Mouse (Mus musculus) kidney, embryonic 15.5 days (tissue): ENCODE data around the gene Mms22l. TPM values are rescaled to one million over a fixed set of nuclear protein-coding genes. Genes with fewer than 3 reads are reported as not detected.
"Not testable (repeated sequence)": the region's sequence is repeated elsewhere in the genome, so short reads cannot be mapped to it uniquely, and the experiment has no call there.

Source experiments
- ATAC-seq: fragments of 200-750 bp; cut with Nextera tagmentation; replicated peaks from 2 replicates; pipeline ENCODE4 v1.8.0; 2017; ENCODE audit warnings: moderate TSS enrichment; ENCODE audit not compliant: low FRiP score
- H3K27ac ChIP-seq: fragments of 300-500 bp; sonication (generic); 2 replicates; pipeline ENCODE4 v1.5.1; 2015; ENCODE audit warnings: mild to moderate bottlenecking, inconsistent platforms
- H3K27me3 ChIP-seq: fragments of 300-500 bp; sonication (generic); 2 replicates; pipeline ENCODE4 v1.6.1; 2015; ENCODE audit warnings: inconsistent platforms
- H3K36me3 ChIP-seq: fragments of 300-500 bp; sonication (generic); 2 replicates; pipeline ENCODE4 v1.6.1; 2015; ENCODE audit warnings: inconsistent platforms
- H3K4me1 ChIP-seq: fragments of 300-500 bp; sonication (generic); 2 replicates; pipeline ENCODE4 v1.6.1; 2015; ENCODE audit warnings: inconsistent platforms
- H3K4me2 ChIP-seq: fragments of 300-500 bp; sonication (generic); 2 replicates; pipeline ENCODE4 v1.6.1; 2015; ENCODE audit warnings: moderate library complexity, mild to moderate bottlenecking, inconsistent platforms
- H3K4me3 ChIP-seq: fragments of 300-500 bp; sonication (generic); replicated peaks from 2 replicates; pipeline ENCODE4 v1.5.1; 2015; ENCODE audit warnings: mild to moderate bottlenecking, inconsistent platforms
- H3K9ac ChIP-seq: fragments of 300-500 bp; sonication (generic); 2 replicates; pipeline ENCODE4 v1.6.1; 2015; ENCODE audit warnings: mild to moderate bottlenecking, inconsistent platforms
- H3K9me3 ChIP-seq: fragments of 300-500 bp; sonication (generic); replicated peaks from 2 replicates; pipeline ENCODE4 v1.6.1; 2016; ENCODE audit warnings: inconsistent platforms
- WGBS: fragments of 180-500 bp; shearing (Covaris S2); methylation state at CpG from one replicate; pipeline ENCODE4 v1.1.7; 2015; ENCODE audit warnings: mixed read lengths; 5-methylcytosine and 5-hydroxymethylcytosine counted together
- polyA plus RNA-seq: library from polyadenylated mRNA; unstranded; fragments of >200 nt; fragmentation: Nextera tagmentation; extraction: Ambion mirVana; gene quantifications from 2 replicates; pipeline ENCODE4 v1.2.1, GENCODE M21; 2015

The Mms22l gene
- polyA plus RNA-seq, 1 experiment from 2014 or later: 33.7 TPM

DNA sequence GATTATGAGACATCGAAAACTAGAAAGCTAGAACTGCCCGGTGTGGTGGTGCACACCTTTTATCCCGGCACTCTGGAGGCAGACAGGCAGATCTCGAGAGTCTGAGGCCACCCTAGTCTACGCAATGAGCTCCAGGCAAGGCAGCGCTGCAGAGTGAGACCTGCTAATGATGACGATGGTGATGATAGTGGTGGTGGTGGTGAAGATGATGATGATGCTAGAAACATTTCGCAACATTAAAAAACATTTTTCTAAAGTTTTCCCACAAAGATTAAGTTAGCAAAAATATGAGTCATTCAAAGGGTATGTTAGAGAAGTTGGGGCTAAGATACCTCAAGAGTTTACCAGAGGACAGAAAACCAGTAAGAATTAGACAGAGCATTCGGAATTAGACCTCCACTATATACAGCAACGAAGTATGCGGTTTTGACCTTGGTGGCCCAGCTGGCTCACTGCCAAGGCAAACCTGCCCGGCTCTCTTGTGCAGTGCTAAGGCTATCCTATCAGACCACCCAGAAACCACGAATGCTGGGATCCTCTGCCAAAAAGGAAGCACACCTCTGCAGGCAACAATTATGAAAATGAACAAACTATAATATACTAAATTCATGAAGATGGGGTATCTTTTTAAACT, 129.8 kb downstream of the Mms22l start:
- no peaks in the 10 kb centered on the region for H3K27me3 ChIP-seq
- 70% methylated on average over 13 of the region's 13 CpGs for WGBS
- no peak for ATAC-seq
- no peak overlapping the region for H3K4me3 ChIP-seq
- H3K4me2 ChIP-seq: no peak overlapping the region
- H3K4me1 ChIP-seq: no peaks in the 10 kb centered on the region
- no peak overlapping the region for H3K27ac ChIP-seq
- no peak overlapping the region for H3K9ac ChIP-seq
- H3K36me3 ChIP-seq: no peaks in the 10 kb centered on the region
- H3K9me3 ChIP-seq: no peaks in the 10 kb centered on the region

DNA sequence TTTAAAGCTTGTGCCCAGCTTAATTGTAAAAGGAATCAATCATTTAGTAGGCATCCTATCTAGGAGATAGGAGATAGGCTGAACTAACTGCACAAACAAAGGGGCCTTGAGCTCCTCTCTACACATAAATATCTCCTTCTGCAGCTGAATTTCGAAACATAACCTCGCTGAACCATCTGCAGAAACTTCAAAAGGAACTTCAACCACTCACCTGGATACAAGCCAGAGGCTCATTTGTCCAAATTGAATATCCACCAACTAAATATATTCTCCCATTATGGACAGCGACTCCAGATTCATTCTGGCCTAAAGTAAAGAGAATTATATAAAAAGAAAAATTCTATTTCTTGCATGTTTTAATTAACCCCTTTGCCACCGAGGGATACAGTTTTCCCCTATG, 130.4 kb downstream of the Mms22l start:
- H3K4me2 ChIP-seq: no peak overlapping the region
- no peaks in the 10 kb centered on the region for H3K36me3 ChIP-seq
- H3K4me1 ChIP-seq: no peaks in the 10 kb centered on the region
- WGBS: 64% methylated on average over 4 of the region's 4 CpGs
- no peak for ATAC-seq
- no peak overlapping the region for H3K4me3 ChIP-seq
- no peaks in the 10 kb centered on the region for H3K9me3 ChIP-seq
- H3K27me3 ChIP-seq: no peaks in the 10 kb centered on the region
- no peak overlapping the region for H3K27ac ChIP-seq
- H3K9ac ChIP-seq: no peak overlapping the region

- Histone ChIP-seq H3K27me3 (no peaks in the 10 kb centered on the region), H3K4me3 (no peak overlapping the region), H3K9ac (no peak overlapping the region), H3K9me3 (no peaks in the 10 kb centered on the region), H3K4me1 (no peaks in the 10 kb centered on the region), H3K4me2 (no peak overlapping the region), H3K27ac (no peak overlapping the region), H3K36me3 (no peaks in the 10 kb centered on the region)
- no peak for ATAC-seq
- WGBS: 57% methylated on average over 1 of the region's 1 CpGs
Observed at GRCm38 (mm10) chr4:24627871-24628270, 131.6 kb downstream of the Mms22l start.

DNA sequence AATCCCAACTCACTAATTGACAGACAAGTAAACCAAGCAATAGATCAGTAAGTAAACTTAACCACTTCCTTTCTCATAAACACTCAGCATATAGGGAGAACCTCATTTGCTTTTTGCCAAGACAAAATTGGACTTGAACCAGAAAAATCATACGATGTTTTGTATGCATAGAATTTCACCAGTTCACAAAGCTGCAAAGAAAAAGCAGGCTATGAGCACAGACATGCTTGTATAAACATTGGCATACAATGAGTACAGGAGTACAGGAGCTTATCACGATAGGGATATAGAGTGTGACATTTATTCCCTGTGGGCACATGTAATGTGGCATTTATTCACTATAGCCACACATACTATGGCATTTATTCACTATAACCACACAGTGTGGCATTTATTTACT, 134.2 kb downstream of the Mms22l start:
- H3K36me3 ChIP-seq: no peaks in the 10 kb centered on the region
- WGBS: 70% methylated on average over 2 of the region's 2 CpGs
- H3K4me3 ChIP-seq: no peak overlapping the region
- no peak overlapping the region for H3K9ac ChIP-seq
- ATAC-seq: no peak
- no peaks in the 10 kb centered on the region for H3K27me3 ChIP-seq
- no peak overlapping the region for H3K27ac ChIP-seq
- H3K4me1 ChIP-seq: no peaks in the 10 kb centered on the region
- H3K9me3 ChIP-seq: no peaks in the 10 kb centered on the region
- H3K4me2 ChIP-seq: no peak overlapping the region

GRCm38 (mm10) chr4:24631177-24631911, 135.1 kb downstream of the Mms22l start:
- Histone ChIP-seq H3K27ac (no peak overlapping the region), H3K4me3 (no peak overlapping the region), H3K4me1 (no peaks in the 10 kb centered on the region), H3K36me3 (no peaks in the 10 kb centered on the region), H3K27me3 (no peaks in the 10 kb centered on the region), H3K9ac (no peak overlapping the region), H3K9me3 (no peaks in the 10 kb centered on the region), H3K4me2 (no peak overlapping the region)
- 74% methylated on average over 9 of the region's 9 CpGs for WGBS
- 0 out of 2 replicates have a peak, but pooled peaks have one; percentile 54 for ATAC-seq

GRCm38 (mm10) chr4:24642306-24642705, 146.1 kb downstream of the Mms22l start:
- Histone ChIP-seq H3K4me1 (no peaks in the 10 kb centered on the region), H3K9ac (no peak overlapping the region), H3K36me3 (no peaks in the 10 kb centered on the region), H3K4me2 (no peak overlapping the region), H3K27me3 (no peaks in the 10 kb centered on the region), H3K9me3 (no peaks in the 10 kb centered on the region), H3K27ac (no peak overlapping the region), H3K4me3 (no peak overlapping the region)
- 89% methylated on average over 2 of the region's 2 CpGs for WGBS
- no peak for ATAC-seq

GRCm38 (mm10) chr4:24644735-24645134, 148.5 kb downstream of the Mms22l start:
- not testable (repeated sequence) for H3K9ac ChIP-seq, ATAC-seq, H3K9me3 ChIP-seq, H3K4me3 ChIP-seq, H3K27me3 ChIP-seq, H3K27ac ChIP-seq, H3K36me3 ChIP-seq, H3K4me1 ChIP-seq, H3K4me2 ChIP-seq
- WGBS: 88% methylated on average over 7 of the region's 8 CpGs
